Mouse (Mus musculus) erythroblast, embryonic 14.5 days (primary cell): ENCODE data around the gene Gck.

ENCODE experiments used
- GATA1 ChIP-seq: IDR thresholded peaks from 2 replicates; pipeline ENCODE4 v1.6.1; 2012; ENCODE audit warnings: low read length, inconsistent platforms, mixed read lengths
- TAL1 ChIP-seq: IDR thresholded peaks from 3 replicates; pipeline ENCODE4 v1.6.1; 2012; ENCODE audit warnings: low read length, inconsistent platforms, mixed read lengths

- TF ChIP-seq GATA1 (no peak), TAL1 (no peak)
Observed at GRCm38 (mm10) chr11:5920323-5920960, 29.4 kb downstream of the Gck start.
